Mouse (Mus musculus): ENCODE data around the gene Pigo. TPM values are rescaled to one million over a fixed set of nuclear protein-coding genes. Genes with fewer than 3 reads are reported as not detected.
"Not testable (repeated sequence)": the region's sequence is repeated elsewhere in the genome, so short reads cannot be mapped to it uniquely, and the experiment has no call there.

Gene Pigo
- total and polyA plus RNA-seq, 3 experiments, result 16.5 to 25.4 (median 20.2) TPM

DNA sequence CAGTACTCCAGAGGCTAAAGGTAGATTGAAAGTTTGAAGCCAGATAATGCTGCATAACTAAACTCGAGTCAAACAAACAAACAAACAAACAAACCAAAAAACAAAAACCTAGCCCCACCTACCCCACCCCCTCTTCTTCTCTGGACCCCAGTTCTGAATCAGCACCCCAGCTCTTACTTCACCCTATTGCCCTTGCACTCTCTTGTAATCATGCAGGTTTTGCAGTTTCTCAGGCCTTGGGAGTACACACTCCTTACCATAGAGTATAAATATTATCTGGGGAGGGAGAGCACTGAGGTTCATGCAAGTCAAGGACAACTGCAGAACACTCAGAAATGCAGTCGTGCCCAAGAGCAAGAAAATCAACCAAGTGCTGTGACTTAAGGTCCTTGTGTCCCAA lies 24.3 kb downstream of the Pigo start:
- no peak for DNase-seq

DNA sequence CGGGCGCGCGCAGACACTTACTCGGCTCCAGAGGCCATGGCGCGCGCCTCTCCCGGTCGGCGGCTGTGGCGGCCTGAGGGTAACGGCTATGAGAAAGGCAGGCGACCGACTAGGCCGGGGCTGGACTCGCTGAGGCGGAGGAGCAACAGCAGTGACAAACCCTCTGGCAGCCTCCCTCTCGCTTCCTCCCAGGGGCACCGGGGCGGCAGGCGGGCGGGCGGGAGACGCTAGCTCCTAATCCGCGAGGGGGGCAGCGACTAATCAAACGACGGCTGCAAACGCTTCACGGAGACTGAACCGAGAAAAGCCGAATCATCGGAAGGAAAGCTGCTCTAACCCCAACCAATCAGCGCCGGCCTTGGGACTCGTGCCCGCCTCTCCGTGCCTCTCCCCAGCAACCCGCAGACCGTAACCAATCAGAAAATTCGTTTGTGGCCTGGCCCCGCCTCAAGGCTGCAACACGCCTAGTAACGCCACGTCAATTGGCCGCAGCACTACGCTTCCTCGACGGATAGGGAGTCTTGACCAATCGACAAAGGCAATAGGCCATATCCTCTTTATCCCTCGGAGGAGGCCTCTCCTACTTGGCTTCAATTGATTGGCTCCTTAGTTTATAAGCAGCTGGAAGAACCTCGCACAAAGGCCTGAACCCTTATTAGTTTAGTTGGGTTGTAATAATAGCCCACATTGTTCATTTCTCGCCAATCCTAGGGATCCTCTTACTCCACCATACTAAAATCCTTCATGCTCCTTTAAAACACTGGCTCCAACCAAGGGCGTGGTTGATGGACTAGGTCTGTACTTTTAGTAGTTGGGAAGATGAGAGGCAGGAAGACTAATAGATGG lies 25.3 kb downstream of the Pigo start, which contains the start of gene Vcp:
Gene Vcp (minus strand): TSS at position 367 of the 846 bp plus-strand sequence.
- DNase-seq, result peak; percentile 100

DNA sequence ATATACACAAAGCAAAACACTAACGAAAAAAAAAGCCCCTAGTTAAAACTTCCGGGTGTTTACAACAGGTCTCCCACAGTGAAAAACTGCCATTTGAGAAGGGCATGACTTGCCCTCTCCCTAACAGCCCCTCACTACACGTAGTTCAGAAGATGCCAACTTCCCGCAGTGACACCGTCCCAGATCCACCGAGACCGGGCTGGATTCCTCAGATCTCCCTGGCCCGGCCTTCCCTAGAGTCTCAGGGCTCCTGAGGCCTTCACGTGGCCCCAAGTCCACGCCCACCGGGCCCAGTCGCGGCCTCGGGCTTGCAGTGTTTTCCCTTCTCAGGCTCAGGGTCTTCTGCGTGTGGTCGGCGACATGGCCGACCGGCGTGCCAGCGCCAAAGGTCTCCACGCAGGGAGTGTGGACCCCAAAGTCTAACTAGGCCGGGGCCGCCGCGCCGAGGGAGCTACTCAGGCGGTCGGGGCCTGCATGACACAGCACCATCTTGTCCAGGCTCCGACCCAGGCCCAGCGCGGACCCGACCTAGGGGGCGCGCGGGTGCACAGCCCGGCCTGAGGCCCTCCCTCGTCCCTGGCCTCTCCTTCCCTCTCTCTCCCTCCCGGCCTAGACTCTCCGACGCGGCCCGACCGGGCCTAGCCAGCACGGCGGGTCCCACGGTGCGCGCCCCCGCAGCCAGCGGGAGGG lies 26.0 kb downstream of the Pigo start:
- DNase-seq, result peak; percentile 91

DNA sequence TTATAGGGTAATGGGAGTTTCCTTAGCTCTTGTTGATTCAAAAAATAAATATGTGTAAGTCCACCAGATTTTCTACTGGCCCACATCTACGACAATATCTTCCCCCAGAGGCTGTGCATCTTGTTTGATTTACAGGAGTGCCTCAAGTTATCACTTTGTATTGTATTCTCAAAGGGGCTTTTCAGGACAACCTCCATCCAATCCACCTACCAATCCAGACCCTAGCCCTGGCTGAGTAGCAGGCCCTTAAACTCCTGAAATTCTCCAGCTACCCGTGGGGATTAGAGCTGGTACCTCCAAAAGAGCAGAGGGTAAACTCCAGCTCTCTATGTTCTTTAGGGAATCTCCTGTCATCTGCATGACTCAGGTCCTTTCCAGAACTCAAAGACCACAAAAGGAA lies 27.6 kb downstream of the Pigo start:
- no peak for DNase-seq

DNA sequence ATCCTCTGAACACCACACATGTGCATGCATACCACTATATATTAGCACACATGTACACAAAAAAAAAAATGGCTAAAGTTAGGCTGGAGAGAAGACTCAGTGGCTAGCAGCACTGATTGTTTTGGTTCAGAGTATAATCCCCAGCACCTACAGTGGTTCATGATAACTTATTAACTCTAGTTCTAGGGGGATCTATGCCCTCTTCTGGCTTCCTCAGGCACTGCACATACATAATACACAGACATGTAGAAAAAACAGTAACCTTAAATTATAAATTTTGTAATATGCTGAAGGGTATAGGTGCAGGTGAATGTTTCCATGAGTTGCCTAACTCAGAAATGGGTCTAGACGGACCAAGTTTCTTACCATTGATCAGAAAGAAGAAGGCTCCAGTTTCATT lies 37.3 kb downstream of the Pigo start:
- no peak for DNase-seq

DNA sequence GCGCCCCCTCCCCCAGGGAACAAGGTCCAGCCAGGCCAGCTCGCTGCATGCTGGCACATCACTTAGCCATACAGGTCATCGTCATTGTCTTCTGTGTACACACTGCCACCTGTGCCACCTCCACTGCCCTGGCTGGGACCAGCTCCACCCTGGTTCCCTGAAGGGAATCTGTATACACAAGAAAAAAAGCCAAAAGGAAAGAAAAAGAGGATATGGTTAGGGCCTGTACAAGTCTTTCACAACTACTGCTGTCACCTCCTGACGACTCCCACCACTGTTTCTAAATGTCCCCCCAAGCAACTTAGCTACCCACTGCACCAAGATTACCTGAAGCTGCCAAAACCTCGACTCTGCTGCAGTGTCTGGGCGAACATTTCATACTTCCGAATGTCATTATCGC lies 45.2 kb downstream of the Pigo start:
- DNase-seq, result not testable (repeated sequence)

DNA sequence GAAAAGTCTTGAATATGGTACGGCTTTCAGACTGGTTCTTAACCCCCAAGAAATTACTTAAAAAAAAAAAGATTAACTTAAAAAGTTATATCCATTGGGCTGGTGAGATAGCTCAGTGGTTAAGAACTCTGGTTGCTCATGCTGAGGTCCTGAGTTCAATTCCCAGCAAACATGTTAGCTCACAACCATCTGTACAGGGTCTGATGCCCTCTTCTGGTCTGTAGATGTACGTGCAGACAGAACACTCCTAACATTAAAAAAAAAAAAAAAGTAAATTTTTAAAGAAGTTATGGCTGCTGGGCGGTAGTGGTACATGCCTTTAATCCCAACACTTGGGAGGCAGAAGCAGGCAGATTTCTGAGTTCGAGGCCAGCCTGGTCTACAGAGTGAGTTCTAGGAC lies 47.6 kb downstream of the Pigo start:
- no peak for DNase-seq

DNA sequence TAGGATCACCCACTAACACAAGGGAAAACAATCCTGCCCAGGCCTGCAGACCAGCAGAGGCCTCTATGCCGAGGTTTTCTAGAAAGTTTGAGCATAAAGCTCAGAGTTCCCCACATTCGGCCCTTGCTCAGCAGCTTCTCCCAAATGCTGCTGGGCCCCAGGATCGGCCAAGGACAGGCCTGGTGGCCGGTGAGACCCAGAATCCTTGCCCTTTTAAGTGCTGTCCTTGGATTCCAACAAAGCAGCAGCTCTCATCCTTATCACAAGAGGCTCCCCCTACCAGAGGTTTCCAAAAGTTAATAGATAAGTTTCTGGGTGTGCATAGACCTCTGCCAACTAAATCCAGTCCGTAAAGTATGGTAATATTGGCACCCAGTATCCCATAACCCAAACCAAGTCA lies 51.8 kb downstream of the Pigo start:
- peak; percentile 23 for DNase-seq

DNA sequence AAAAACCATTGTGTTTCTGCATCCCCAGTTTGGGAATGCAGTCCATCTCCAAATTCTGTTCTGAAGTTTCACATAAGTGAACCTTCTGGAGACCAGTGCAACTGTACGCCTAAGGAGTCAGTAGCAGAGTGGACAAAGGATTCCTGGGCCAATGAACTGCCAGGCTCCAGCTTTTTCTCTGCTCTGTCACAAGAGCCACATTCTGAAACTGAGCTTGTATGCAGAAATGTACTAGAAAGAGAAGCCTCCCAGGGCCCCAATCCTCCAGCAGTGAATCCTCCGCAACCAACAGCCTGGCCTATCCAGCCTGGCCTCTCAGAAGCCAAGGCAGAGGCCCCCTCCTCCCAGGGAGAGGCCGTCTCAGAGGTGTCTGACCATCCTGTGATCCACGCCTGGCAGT lies 52.7 kb downstream of the Pigo start:
- no peak for DNase-seq

DNA sequence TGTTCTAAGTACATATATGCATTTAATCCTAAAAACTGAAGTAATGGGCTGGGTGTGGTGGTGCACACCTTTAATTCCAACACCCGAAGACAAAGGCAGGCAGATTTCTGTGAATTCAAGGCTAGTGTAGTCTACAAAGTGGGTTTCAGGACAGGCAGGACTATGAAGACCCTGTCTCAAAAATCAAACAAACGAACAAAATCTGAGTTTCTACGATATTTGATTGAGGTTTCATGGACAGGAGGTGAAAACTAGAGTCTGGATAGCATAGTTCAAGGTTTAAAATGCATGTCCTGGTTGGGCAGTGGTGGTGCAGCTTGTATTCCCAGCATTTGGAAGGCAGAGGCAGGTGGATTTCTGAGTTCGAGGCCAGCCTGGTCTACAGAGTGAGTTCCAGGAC lies 56.3 kb downstream of the Pigo start, which contains the start of gene 1700022I11Rik:
Gene 1700022I11Rik (plus strand): TSS at position 301 of the 400 bp plus-strand sequence.
- DNase-seq, result no peak

Other genes starting within 250 kb of the Pigo start
- gene Fam205a1, start 171.9 kb downstream of the Pigo start, total RNA-seq (2021), result not detected
- not detected in 2 replicates for gene Fam205a1, start 171.9 kb downstream of the Pigo start, polyA plus RNA-seq (2012; rRNA removed)
- gene Gm12394, start 169.0 kb downstream of the Pigo start, total RNA-seq (2021), result under 1 TPM in 1 of 2 experiments, not detected in 1; 0.14 TPM
- not detected in 2 replicates for gene Gm12394, start 169.0 kb downstream of the Pigo start, polyA plus RNA-seq (2012; rRNA removed)
- under 1 TPM in 1 of 2 experiments, not detected in 1; 0.17 TPM for gene Fam205c, start 151.6 kb downstream of the Pigo start, total RNA-seq (2021)
- not detected in 2 replicates for gene Fam205c, start 151.6 kb downstream of the Pigo start, polyA plus RNA-seq (2012; rRNA removed)
- 1 to 10 TPM in 1 of 2 experiments, under 1 TPM in 1; 0.92 to 2.6 TPM for gene Phf24, start 109.2 kb downstream of the Pigo start, total RNA-seq (2021)
- gene Phf24, start 109.2 kb downstream of the Pigo start, polyA plus RNA-seq (2012; rRNA removed), result 1.8 and 3.1 TPM in 2 replicates
- 10 to 100 TPM; 17.7 to 18.3 TPM for gene Dnajb5, start 76.0 kb downstream of the Pigo start, total RNA-seq (2021)
- gene Dnajb5, start 76.0 kb downstream of the Pigo start, polyA plus RNA-seq (2012; rRNA removed), result 7.4 TPM in 2 replicates
- not detected for gene 1700022I11Rik, start 56.2 kb downstream of the Pigo start, total RNA-seq (2021)
- not detected in 2 replicates for gene 1700022I11Rik, start 56.2 kb downstream of the Pigo start, polyA plus RNA-seq (2012; rRNA removed)
- gene Vcp, start 25.3 kb downstream of the Pigo start, total RNA-seq (2021), result 100 to 1,000 TPM; 305 to 320 TPM
- gene Vcp, start 25.3 kb downstream of the Pigo start, polyA plus RNA-seq (2012; rRNA removed), result 671 and 857 TPM in 2 replicates
- gene Fancg, start 15.3 kb downstream of the Pigo start, total RNA-seq (2021), result 1 to 10 TPM; 7.7 to 8.9 TPM
- gene Fancg, start 15.3 kb downstream of the Pigo start, polyA plus RNA-seq (2012; rRNA removed), result 10.8 and 13.5 TPM in 2 replicates
- 100 to 1,000 TPM; 227 to 252 TPM for gene Stoml2, start 5.9 kb upstream of the Pigo start, total RNA-seq (2021)
- gene Stoml2, start 5.9 kb upstream of the Pigo start, polyA plus RNA-seq (2012; rRNA removed), result 192 and 291 TPM in 2 replicates
- gene Fam214b, start 20.4 kb upstream of the Pigo start, total RNA-seq (2021), result 10 to 100 TPM; 51.5 TPM
- gene Fam214b, start 20.4 kb upstream of the Pigo start, polyA plus RNA-seq (2012; rRNA removed), result 42.1 and 43.5 TPM in 2 replicates
- 10 to 100 TPM; 10.6 to 11.1 TPM for gene Unc13b, start 33.1 kb upstream of the Pigo start, total RNA-seq (2021)
- 6.0 and 8.6 TPM in 2 replicates for gene Unc13b, start 33.1 kb upstream of the Pigo start, polyA plus RNA-seq (2012; rRNA removed)
- under 1 TPM; 0.37 to 0.45 TPM for gene Atp8b5, start 241.3 kb upstream of the Pigo start, total RNA-seq (2021)
- gene Atp8b5, start 241.3 kb upstream of the Pigo start, polyA plus RNA-seq (2012; rRNA removed), result 0.15 and 0.21 TPM in 2 replicates

Data from adrenal gland, adult 2 months (tissue).